Mouse (Mus musculus): ENCODE results near the gene Cd244a.

- TF ChIP-seq POLR2A (IDR thresholded peaks at IDR 0.05; ENCODE audit: borderline replicate concordance, low read depth, low read length) (no peak), CTCF (IDR thresholded peaks at IDR 0.05; ENCODE audit: low read depth, low read length) (no peak)
These were observed 9.4 kb downstream of the Cd244a start for GRCm38 (mm10) chr1:171568436-171568835.
